Mouse (Mus musculus) limb, embryonic 15.5 days (tissue): ENCODE measurements around the gene Efna5. TPM values are rescaled to one million over a fixed set of nuclear protein-coding genes. Genes with fewer than 3 reads are reported as not detected.

Experiments
- ATAC-seq: fragments of 200-750 bp; cut with Nextera tagmentation; 2 replicates; pipeline ENCODE4 v1.8.0; 2017; ENCODE audit warnings: low read depth, moderate TSS enrichment; ENCODE audit not compliant: insufficient number of reproducible peaks, low FRiP score, low TSS enrichment
- H3K27ac ChIP-seq: fragments of 300-500 bp; sonication (generic); 2 replicates; pipeline ENCODE4 v1.5.1; 2015; ENCODE audit warnings: moderate library complexity, mild to moderate bottlenecking, inconsistent platforms
- H3K27me3 ChIP-seq: fragments of 300-500 bp; sonication (generic); 2 replicates; pipeline ENCODE4 v1.6.1; 2015; ENCODE audit warnings: inconsistent platforms
- H3K36me3 ChIP-seq: fragments of 300-500 bp; sonication (generic); 2 replicates; pipeline ENCODE4 v1.6.1; 2015; ENCODE audit warnings: inconsistent platforms
- H3K4me1 ChIP-seq: fragments of 300-500 bp; sonication (generic); 2 replicates; pipeline ENCODE4 v1.6.1; 2015; ENCODE audit warnings: inconsistent platforms
- H3K4me2 ChIP-seq: fragments of 300-500 bp; sonication (generic); 2 replicates; pipeline ENCODE4 v1.6.1; 2015; ENCODE audit warnings: mild to moderate bottlenecking, inconsistent platforms
- H3K4me3 ChIP-seq: fragments of 300-500 bp; sonication (generic); 2 replicates; pipeline ENCODE4 v1.5.1; 2015; ENCODE audit warnings: mild to moderate bottlenecking, inconsistent platforms
- H3K9ac ChIP-seq: fragments of 300-500 bp; sonication (generic); 2 replicates; pipeline ENCODE4 v1.6.1; 2015; ENCODE audit warnings: inconsistent platforms
- H3K9me3 ChIP-seq: fragments of 300-500 bp; sonication (generic); 2 replicates; pipeline ENCODE4 v1.6.1; 2016; ENCODE audit warnings: inconsistent platforms
- WGBS: fragments of 180-500 bp; shearing (Covaris S2); methylation state at CpG from one replicate; pipeline ENCODE4 v1.1.7; 2015; 5-methylcytosine and 5-hydroxymethylcytosine counted together
- polyA plus RNA-seq: library from polyadenylated mRNA; unstranded; fragments of >200 nt; fragmentation: Nextera tagmentation; extraction: Ambion mirVana; gene quantifications from 2 replicates; pipeline ENCODE4 v1.2.1, GENCODE M21; 2015

Gene Efna5
- polyA plus RNA-seq, 1 experiment from 2014 or later, result 62.1 TPM

DNA sequence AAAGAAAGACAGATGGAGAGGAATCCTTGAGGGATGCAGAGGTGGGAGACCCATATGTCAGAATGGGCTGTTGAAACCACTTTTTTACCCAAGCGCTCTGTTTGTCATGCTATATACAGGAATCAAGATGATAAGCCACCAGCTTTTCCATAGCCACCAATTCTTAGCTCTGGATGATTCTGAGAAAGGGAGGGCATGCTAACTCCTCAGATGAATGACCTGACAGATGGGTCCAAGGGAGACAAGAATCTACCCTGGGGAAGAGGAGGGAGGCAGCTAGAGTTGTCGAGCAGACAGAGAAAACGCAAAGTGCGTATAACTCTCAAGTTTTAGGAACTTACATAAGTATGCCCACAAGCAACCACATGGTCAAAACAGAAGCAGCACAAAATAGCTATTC lies 126.5 kb downstream of the Efna5 start:
- H3K4me3 ChIP-seq, result no peak overlapping the region
- no peaks in the 10 kb centered on the region for H3K9me3 ChIP-seq
- no peaks in the 10 kb centered on the region for H3K27me3 ChIP-seq
- no peak for ATAC-seq
- H3K27ac ChIP-seq, result no peak overlapping the region
- H3K4me2 ChIP-seq, result no peak overlapping the region
- 0 out of 2 replicates have a peak, but pooled peaks cover 2% of the 10 kb centered on the region for H3K4me1 ChIP-seq
- WGBS, result 83% methylated on average over 4 of the region's 4 CpGs
- H3K9ac ChIP-seq, result no peak overlapping the region
- H3K36me3 ChIP-seq, result no peaks in the 10 kb centered on the region

DNA sequence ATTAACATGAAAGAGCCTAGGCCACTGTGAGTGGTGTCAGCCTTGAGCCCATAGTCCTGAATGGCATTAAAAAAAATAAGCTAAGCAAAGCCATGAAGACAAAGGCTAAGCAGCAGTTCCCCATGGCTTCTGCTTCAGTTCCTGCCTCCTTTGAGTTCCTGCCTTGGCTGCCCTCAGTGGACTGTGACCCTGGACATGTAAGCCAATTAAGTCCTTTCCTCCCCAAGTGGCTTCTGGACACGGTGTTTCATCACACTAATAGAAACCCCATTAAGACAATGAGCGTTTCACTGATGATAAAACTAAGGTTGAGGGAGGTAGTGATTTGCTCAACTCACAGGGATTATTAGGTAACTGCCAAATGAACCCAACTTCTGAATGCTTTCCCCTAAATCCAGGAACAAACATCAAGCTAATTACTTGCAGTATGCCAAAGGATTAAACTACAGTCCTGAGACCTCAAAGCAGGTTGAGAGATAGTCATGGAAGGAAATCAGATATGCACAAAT lies 128.7 kb downstream of the Efna5 start:
- Histone ChIP-seq H3K4me3 (no peak overlapping the region), H3K9ac (no peak overlapping the region), H3K4me2 (no peak overlapping the region), H3K27ac (no peak overlapping the region), H3K4me1 (0 out of 2 replicates have a peak, but pooled peaks cover 6% of the 10 kb centered on the region), H3K27me3 (no peaks in the 10 kb centered on the region), H3K9me3 (no peaks in the 10 kb centered on the region), H3K36me3 (no peaks in the 10 kb centered on the region)
- WGBS, result 41% methylated on average over 2 of the region's 2 CpGs
- ATAC-seq, result no peak

DNA sequence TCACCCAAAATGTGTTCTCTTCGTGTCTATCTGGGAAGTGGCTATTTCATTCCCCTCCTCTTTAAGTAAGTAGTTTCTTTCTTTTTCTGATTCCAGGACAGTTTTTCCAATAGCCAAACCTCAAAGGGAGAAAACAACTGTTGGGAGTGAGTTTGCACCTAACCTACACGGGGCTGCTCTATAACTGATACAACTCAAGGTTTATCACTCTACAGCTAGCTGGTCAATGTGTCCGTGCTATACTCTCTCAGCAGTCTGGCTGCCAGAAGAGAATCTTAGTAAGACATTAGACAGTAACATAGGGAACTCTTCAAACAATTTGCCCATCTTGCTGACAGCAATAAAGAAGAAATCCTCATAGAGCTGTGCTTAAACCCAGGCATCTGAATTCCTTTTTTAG lies 130.5 kb downstream of the Efna5 start:
- no peaks in the 10 kb centered on the region for H3K36me3 ChIP-seq
- no peaks in the 10 kb centered on the region for H3K9me3 ChIP-seq
- no peak overlapping the region for H3K27ac ChIP-seq
- H3K4me3 ChIP-seq, result no peak overlapping the region
- no peak overlapping the region for H3K9ac ChIP-seq
- 82% methylated on average over 3 of the region's 3 CpGs for WGBS
- 0 out of 2 replicates have a peak, but pooled peaks cover 8% of the 10 kb centered on the region for H3K4me1 ChIP-seq
- no peak overlapping the region for H3K4me2 ChIP-seq
- no peaks in the 10 kb centered on the region for H3K27me3 ChIP-seq
- no peak for ATAC-seq

DNA sequence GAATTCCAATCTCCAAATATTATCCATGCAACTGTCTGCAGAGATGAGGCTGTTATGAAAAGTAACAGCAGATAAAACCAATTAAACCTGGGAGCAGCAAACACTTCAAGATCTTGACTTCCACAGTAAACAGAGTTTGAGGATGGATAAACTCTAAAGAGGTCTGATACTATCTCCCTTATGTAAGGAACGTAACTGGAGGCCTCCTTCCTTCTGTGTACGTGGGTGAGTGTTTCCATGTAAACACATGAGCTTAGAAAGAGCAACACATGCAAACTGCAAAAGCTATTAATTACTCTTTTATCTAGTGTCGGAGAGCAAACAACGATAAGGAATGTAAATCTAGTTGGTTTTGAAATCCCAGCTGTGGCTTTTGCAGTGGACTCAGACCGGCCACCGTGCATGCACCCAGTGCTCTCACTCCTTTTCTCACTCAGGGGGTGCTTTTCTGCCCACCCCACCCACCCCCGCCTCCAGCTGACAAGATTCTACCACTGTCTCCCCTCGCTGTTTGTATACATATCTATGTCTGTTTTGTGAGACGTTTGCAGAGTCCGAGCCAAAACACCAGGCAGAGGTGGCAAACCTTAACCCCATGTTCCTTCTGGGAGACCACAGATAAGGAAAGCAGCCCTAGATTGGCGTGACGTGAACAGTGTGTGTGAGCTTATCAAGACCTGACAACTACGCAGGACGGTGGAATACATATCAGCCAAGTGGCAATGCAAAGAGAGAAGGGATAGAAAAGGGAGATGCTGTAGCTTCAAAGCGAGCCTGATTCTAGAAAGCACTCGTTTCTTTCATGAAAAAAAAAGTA lies 132.1 kb downstream of the Efna5 start:
- Histone ChIP-seq H3K4me3 (no peak overlapping the region), H3K9me3 (no peaks in the 10 kb centered on the region), H3K36me3 (no peaks in the 10 kb centered on the region), H3K4me2 (no peak overlapping the region), H3K27ac (no peak overlapping the region), H3K9ac (no peak overlapping the region), H3K4me1 (0 out of 2 replicates have a peak, but pooled peaks cover 8% of the 10 kb centered on the region), H3K27me3 (no peaks in the 10 kb centered on the region)
- no peak for ATAC-seq
- WGBS, result 69% methylated on average over 16 of the region's 16 CpGs

DNA sequence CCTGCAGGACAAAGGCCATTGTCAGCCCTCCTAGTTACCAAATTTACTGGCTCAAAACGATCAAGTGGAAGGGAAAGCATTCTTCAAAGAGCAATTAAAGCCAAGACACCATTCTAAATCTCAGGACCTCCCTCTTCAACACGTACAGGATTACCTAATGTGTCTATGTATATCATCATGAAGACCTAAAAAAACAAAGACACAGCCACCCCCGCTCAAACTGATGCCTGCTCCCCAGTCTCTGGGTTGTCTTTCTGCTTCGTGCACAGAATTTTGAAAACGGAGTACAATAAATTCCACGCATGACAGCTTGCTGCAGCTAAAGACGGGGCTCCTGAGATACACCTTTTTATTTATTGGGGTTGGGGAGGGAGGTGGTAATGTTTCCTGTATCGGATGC lies 133.7 kb downstream of the Efna5 start:
- WGBS, result 49% methylated on average over 8 of the region's 8 CpGs

DNA sequence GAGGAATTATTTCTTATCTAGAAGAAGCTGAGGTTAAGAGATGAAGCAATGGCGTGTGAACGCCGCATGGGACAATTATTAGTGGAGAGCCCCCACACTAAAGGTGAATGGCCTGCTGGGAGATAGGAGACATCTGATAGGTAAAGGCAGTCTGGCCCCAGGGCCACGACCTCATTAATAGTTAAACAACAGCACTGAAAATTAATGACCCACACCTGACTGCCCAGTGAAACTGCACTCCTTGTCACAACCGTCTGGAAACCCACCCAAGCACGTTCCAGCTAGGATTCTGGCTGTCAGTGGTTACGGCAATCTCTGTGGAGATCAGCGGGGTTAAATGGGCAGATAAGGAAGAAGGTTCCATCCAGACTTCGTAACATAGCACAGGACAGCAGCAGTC lies 134.3 kb downstream of the Efna5 start:
- H3K27me3 ChIP-seq, result no peaks in the 10 kb centered on the region
- H3K4me2 ChIP-seq, result no peak overlapping the region
- no peak for ATAC-seq
- 0 out of 2 replicates have a peak, but pooled peaks cover 8% of the 10 kb centered on the region for H3K4me1 ChIP-seq
- H3K4me3 ChIP-seq, result no peak overlapping the region
- H3K36me3 ChIP-seq, result no peaks in the 10 kb centered on the region
- H3K9me3 ChIP-seq, result no peaks in the 10 kb centered on the region
- H3K27ac ChIP-seq, result no peak overlapping the region
- WGBS, result 60% methylated on average over 9 of the region's 9 CpGs
- no peak overlapping the region for H3K9ac ChIP-seq

More for the DNA sequence above, 133.7 kb downstream of the Efna5 start:
- 0 out of 2 replicates have a peak, but pooled peaks cover 8% of the 10 kb centered on the region for H3K4me1 ChIP-seq
- H3K4me3 ChIP-seq, result no peak overlapping the region
- H3K27me3 ChIP-seq, result no peaks in the 10 kb centered on the region
- H3K4me2 ChIP-seq, result no peak overlapping the region
- H3K9me3 ChIP-seq, result no peaks in the 10 kb centered on the region
- H3K36me3 ChIP-seq, result no peaks in the 10 kb centered on the region
- ATAC-seq, result no peak
- H3K27ac ChIP-seq, result no peak overlapping the region
- no peak overlapping the region for H3K9ac ChIP-seq

DNA sequence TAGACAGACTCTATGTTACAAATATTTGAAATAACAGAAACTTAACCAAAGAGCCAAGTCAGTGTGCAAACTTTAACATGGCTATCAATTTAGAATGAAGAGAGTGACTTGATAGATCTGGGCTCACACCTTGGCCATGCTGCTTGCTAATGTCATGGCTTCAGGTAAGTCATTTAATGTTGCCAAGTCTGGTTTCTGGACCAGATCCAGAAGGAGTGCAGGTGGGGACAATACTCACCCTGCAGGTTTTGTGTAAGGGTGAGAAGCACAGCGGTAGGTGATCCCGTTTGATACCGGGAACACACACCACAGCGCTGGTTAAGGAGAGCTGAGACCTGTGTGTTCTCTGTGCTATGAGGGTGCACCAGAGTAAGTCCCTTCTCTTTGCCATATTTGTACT lies 135.8 kb downstream of the Efna5 start:
- H3K9me3 ChIP-seq, result no peaks in the 10 kb centered on the region
- H3K27me3 ChIP-seq, result no peaks in the 10 kb centered on the region
- no peak for ATAC-seq
- no peak overlapping the region for H3K4me2 ChIP-seq
- 0 out of 2 replicates have a peak, but pooled peaks cover 8% of the 10 kb centered on the region for H3K4me1 ChIP-seq
- H3K9ac ChIP-seq, result no peak overlapping the region
- H3K4me3 ChIP-seq, result no peak overlapping the region
- H3K36me3 ChIP-seq, result no peaks in the 10 kb centered on the region
- no peak overlapping the region for H3K27ac ChIP-seq
- WGBS, result 80% methylated on average over 4 of the region's 4 CpGs

DNA sequence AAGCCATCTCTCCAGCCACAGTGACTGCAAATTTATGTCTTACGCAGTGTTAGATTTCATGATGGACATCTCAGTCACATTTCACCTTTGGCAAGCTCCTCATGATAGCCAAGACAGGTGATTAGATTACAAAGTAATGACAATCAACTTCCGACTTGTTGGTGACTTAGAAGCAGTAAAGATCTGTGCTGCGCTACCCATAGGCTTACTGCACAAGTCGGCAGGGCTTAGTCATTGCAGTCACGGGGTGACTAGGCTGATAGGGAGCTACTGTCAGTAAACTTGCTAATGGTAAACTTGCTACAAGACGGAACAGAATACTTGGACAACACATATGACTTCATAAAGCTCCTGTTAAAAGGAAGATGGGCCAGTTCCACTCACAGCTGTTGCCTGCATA lies 136.9 kb downstream of the Efna5 start:
- H3K9ac ChIP-seq, result no peak overlapping the region
- H3K4me3 ChIP-seq, result no peak overlapping the region
- ATAC-seq, result no peak
- H3K27me3 ChIP-seq, result no peaks in the 10 kb centered on the region
- H3K4me2 ChIP-seq, result no peak overlapping the region
- WGBS, result 74% methylated on average over 6 of the region's 6 CpGs
- no peaks in the 10 kb centered on the region for H3K9me3 ChIP-seq
- 0 out of 2 replicates have a peak, but pooled peaks cover 8% of the 10 kb centered on the region for H3K4me1 ChIP-seq
- H3K36me3 ChIP-seq, result no peaks in the 10 kb centered on the region
- H3K27ac ChIP-seq, result no peak overlapping the region

DNA sequence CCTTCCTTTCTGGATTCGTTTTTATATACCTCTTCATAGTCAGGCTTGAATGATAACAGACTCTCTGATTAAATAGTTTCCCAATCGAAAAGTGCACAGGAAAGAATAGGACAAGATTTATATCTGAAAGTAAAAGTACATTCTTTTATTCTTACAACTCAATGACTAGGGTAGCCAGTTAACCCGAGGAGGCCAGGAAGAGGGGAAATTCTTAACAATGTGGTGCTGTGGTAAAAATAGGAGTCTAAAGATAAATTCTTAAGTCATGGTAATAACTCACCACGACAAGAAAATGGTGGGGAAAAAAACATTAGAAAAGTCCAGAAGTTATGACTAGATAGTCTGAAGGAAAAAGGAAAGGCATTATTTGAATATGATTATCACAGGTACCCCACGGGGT lies 139.4 kb downstream of the Efna5 start:
- Histone ChIP-seq H3K27me3 (no peaks in the 10 kb centered on the region), H3K36me3 (no peaks in the 10 kb centered on the region), H3K4me2 (no peak overlapping the region), H3K4me1 (no peaks in the 10 kb centered on the region), H3K4me3 (no peak overlapping the region), H3K9me3 (no peaks in the 10 kb centered on the region), H3K27ac (no peak overlapping the region), H3K9ac (no peak overlapping the region)
- ATAC-seq, result no peak
- 64% methylated on average over 5 of the region's 5 CpGs for WGBS

DNA sequence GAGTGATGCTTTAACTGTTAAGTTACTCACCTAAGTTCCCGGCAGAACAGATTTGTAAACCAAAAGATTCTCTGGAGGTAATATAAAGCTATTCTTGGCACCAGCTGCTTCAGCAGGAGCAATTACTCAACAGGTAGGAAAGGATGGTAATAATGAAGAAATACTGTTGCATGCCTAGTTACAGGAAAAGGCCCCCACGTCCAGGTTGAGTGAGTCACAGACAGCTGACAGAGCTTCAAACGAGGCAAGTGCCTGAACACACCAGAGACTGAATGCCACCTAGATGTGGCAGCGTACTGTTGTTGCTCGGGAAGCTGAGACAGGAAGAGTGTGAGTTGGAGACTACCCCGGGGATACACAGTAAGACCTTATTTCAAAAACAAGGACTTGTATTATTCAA lies 140.1 kb downstream of the Efna5 start:
- no peaks in the 10 kb centered on the region for H3K36me3 ChIP-seq
- H3K9ac ChIP-seq, result no peak overlapping the region
- H3K9me3 ChIP-seq, result no peaks in the 10 kb centered on the region
- peaks cover 6% of the 10 kb centered on the region for H3K4me1 ChIP-seq
- H3K27ac ChIP-seq, result no peak overlapping the region
- H3K4me3 ChIP-seq, result no peak overlapping the region
- ATAC-seq, result no peak
- no peaks in the 10 kb centered on the region for H3K27me3 ChIP-seq
- H3K4me2 ChIP-seq, result no peak overlapping the region
- 61% methylated on average over 6 of the region's 6 CpGs for WGBS

DNA sequence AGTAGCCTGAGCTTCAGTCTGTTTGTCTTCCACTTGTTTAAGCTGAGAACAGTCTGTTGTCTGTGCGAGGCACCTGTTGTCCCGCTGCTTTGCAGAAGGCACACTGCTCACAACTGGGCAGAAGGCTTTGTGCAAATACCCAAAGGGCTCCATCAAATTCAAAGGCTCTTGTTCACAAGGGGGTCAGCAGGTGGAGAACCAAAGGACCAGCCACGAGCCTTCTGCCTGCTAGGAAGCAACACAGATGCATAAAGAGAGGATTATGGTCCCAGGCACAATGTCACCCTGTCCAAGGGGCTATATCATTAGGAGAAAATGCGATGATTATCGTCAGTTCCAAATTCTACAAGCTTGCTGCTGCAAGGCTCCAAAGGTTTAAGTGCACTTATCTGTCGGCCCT lies 141.1 kb downstream of the Efna5 start:
- H3K27me3 ChIP-seq, result no peaks in the 10 kb centered on the region
- no peak overlapping the region for H3K9ac ChIP-seq
- H3K4me2 ChIP-seq, result no peak overlapping the region
- H3K4me1 ChIP-seq, result peaks cover 15% of the 10 kb centered on the region
- H3K9me3 ChIP-seq, result no peaks in the 10 kb centered on the region
- WGBS, result 88% methylated on average over 6 of the region's 6 CpGs
- no peak overlapping the region for H3K4me3 ChIP-seq
- H3K36me3 ChIP-seq, result no peaks in the 10 kb centered on the region
- no peak overlapping the region for H3K27ac ChIP-seq
- no peak for ATAC-seq

DNA sequence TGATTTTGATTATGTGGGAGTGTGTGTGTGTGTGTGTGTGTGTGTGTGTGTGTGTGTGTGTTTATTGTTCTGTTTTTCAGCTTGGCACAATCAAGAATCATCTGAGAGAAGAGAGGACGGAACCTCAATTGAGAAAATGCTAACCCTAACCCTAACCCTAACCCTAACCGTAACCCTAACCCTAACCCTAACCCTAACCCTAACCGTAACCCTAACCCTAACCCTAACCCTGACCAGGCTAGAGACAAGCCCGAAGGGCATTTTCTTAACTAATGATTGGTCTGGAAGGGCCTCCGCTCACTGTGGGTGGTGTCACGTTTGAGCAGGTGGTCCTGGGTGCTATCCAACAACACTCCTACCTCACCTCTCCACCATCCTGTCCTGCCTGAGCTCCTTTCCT lies 143.7 kb downstream of the Efna5 start:
- Histone ChIP-seq H3K36me3 (no peaks in the 10 kb centered on the region), H3K4me2 (no peak overlapping the region), H3K9ac (no peak overlapping the region), H3K27me3 (no peaks in the 10 kb centered on the region), H3K27ac (no peak overlapping the region), H3K4me1 (peaks cover 21% of the 10 kb centered on the region), H3K9me3 (no peaks in the 10 kb centered on the region), H3K4me3 (no peak overlapping the region)
- ATAC-seq, result peak; percentile 81
- 92% methylated on average over 6 of the region's 6 CpGs for WGBS
